Mouse (Mus musculus) small intestine, adult 2 months (tissue): ENCODE measurements around the gene Prss38. TPM values are rescaled to one million over a fixed set of nuclear protein-coding genes. Genes with fewer than 3 reads are reported as not detected.

Experiments
- H3K27ac ChIP-seq: fragments of 200-500 bp; 2 replicates; pipeline ENCODE4 v1.5.1; 2012; ENCODE audit warnings: low read depth, low read length, control low read depth, inconsistent platforms; ENCODE audit not compliant: insufficient read depth
- H3K27me3 ChIP-seq: fragments of 200-500 bp; 2 replicates; pipeline ENCODE4 v1.6.1; 2012; ENCODE audit warnings: mild to moderate bottlenecking, moderate library complexity, low read length, inconsistent platforms; ENCODE audit not compliant: control insufficient read depth, insufficient read depth
- H3K36me3 ChIP-seq: fragments of 200-500 bp; 2 replicates; pipeline ENCODE4 v1.6.1; 2012; ENCODE audit warnings: mild to moderate bottlenecking, low read length, control low read depth, inconsistent platforms; ENCODE audit not compliant: control insufficient read depth, insufficient read depth
- H3K4me1 ChIP-seq: fragments of 200-500 bp; 2 replicates; pipeline ENCODE4 v1.6.1; 2012; ENCODE audit warnings: low read length, inconsistent platforms, mixed read lengths; ENCODE audit not compliant: control insufficient read depth, insufficient read depth, insufficient read length
- H3K4me3 ChIP-seq: fragments of 200-500 bp; 2 replicates; pipeline ENCODE4 v1.5.1; 2012; ENCODE audit warnings: low read depth, mild to moderate bottlenecking, control low read depth, inconsistent platforms, low read length, moderate library complexity
- CTCF ChIP-seq: fragments of 200-500 bp; IDR thresholded peaks from 2 replicates; pipeline ENCODE4 v1.5.1; 2012; ENCODE audit warnings: low read depth, mild to moderate bottlenecking, control low read depth, inconsistent platforms, low read length, moderate library complexity, mixed read lengths; ENCODE audit not compliant: insufficient replicate concordance, insufficient read length; ENCODE audit errors: extremely low read depth
- POLR2A ChIP-seq: fragments of 200-500 bp; IDR thresholded peaks from 2 replicates; pipeline ENCODE4 v1.6.1; 2012; ENCODE audit warnings: low read depth, mild to moderate bottlenecking, control low read depth, inconsistent platforms, low read length, moderate library complexity
- WGBS: fragments of 180-500 bp; shearing (Covaris S2); methylation state at CpG from one replicate; pipeline ENCODE4 v1.1.7; 2018; 5-methylcytosine and 5-hydroxymethylcytosine counted together
- polyA plus RNA-seq: library from polyadenylated mRNA; depleted of rRNA; stranded (reverse); fragments of >200 nt; gene quantifications from 2 replicates; pipeline ENCODE4 v1.2.3, GENCODE M21; 2012; rRNA removed

Prss38 gene
- polyA plus RNA-seq = not detected in 2 replicates

- H3K4me1 ChIP-seq = no peaks in the 10 kb centered on the region
- no peak within 1 kb of the TSS for H3K27ac ChIP-seq
- TF ChIP-seq CTCF = no peak
- TF ChIP-seq POLR2A = no peak
- H3K36me3 ChIP-seq = no peaks in the 10 kb centered on the region
- H3K27me3 ChIP-seq = no peaks in the 10 kb centered on the region
- WGBS = 77% methylated on average over 16 of the region's 16 CpGs
- no peak within 1 kb of the TSS for H3K4me3 ChIP-seq
Measured at GRCm38 (mm10) chr11:59375475-59375874, at the start of gene Prss38. Prss38 (minus strand) TSS chr11:59375657.

- Histone ChIP-seq H3K4me3 (no peak overlapping the region), H3K36me3 (peaks cover 4% of the 10 kb centered on the region), H3K27ac (no peak overlapping the region), H3K27me3 (no peaks in the 10 kb centered on the region), H3K4me1 (peaks cover 4% of the 10 kb centered on the region; the same call in 1 of the 2 replicates)
- WGBS = 82% methylated on average over 5 of the region's 5 CpGs
- TF ChIP-seq CTCF (no peak), POLR2A (no peak)
Measured at GRCm38 (mm10) chr11:59423010-59423588, 47.6 kb upstream of the Prss38 start.

- WGBS = 88% methylated on average over 2 of the region's 2 CpGs
- Histone ChIP-seq H3K36me3 (peaks cover 3% of the 10 kb centered on the region; the same call in 1 of the 2 replicates), H3K27me3 (no peaks in the 10 kb centered on the region), H3K27ac (no peak overlapping the region), H3K4me3 (no peak overlapping the region), H3K4me1 (peaks cover 4% of the 10 kb centered on the region; the same call in 1 of the 2 replicates)
- no peak for TF ChIP-seq CTCF
- TF ChIP-seq POLR2A = no peak
Measured at GRCm38 (mm10) chr11:59421967-59422366, 46.5 kb upstream of the Prss38 start.

- peaks cover 3% of the 10 kb centered on the region; the same call in 1 of the 2 replicates for H3K36me3 ChIP-seq
- H3K4me3 ChIP-seq = no peak overlapping the region
- TF ChIP-seq POLR2A (no peak), CTCF (no peak)
- H3K4me1 ChIP-seq = peaks cover 4% of the 10 kb centered on the region; the same call in 1 of the 2 replicates
- no peak overlapping the region for H3K27ac ChIP-seq
- H3K27me3 ChIP-seq = no peaks in the 10 kb centered on the region
- WGBS = 72% methylated on average over 8 of the region's 8 CpGs
Measured at GRCm38 (mm10) chr11:59421436-59421835, 46.0 kb upstream of the Prss38 start.

- H3K27me3 ChIP-seq = no peaks in the 10 kb centered on the region
- TF ChIP-seq POLR2A = no peak
- TF ChIP-seq CTCF = no peak
- H3K36me3 ChIP-seq = no peaks in the 10 kb centered on the region
- H3K4me3 ChIP-seq = no peak overlapping the region
- WGBS = 74% methylated on average over 5 of the region's 5 CpGs
- peaks cover 4% of the 10 kb centered on the region; the same call in 1 of the 2 replicates for H3K4me1 ChIP-seq
- H3K27ac ChIP-seq = no peak overlapping the region
Measured at GRCm38 (mm10) chr11:59418708-59419107, 43.3 kb upstream of the Prss38 start.

GRCm38 (mm10) chr11:59412999-59413863 lies 37.8 kb upstream of the Prss38 start:
- Histone ChIP-seq H3K27me3 (no peaks in the 10 kb centered on the region), H3K27ac (no peak overlapping the region), H3K4me3 (no peak overlapping the region), H3K4me1 (no peaks in the 10 kb centered on the region), H3K36me3 (no peaks in the 10 kb centered on the region)
- TF ChIP-seq POLR2A = no peak
- no peak for TF ChIP-seq CTCF
- 90% methylated on average over 13 of the region's 13 CpGs for WGBS

GRCm38 (mm10) chr11:59412058-59412457 lies 36.6 kb upstream of the Prss38 start:
- Histone ChIP-seq H3K27ac (no peak overlapping the region), H3K36me3 (no peaks in the 10 kb centered on the region), H3K4me1 (no peaks in the 10 kb centered on the region), H3K4me3 (no peak overlapping the region), H3K27me3 (no peaks in the 10 kb centered on the region)
- TF ChIP-seq POLR2A = no peak
- TF ChIP-seq CTCF = no peak
- WGBS = 82% methylated on average over 6 of the region's 6 CpGs

GRCm38 (mm10) chr11:59410851-59411250 lies 35.4 kb upstream of the Prss38 start:
- no peak overlapping the region for H3K27ac ChIP-seq
- H3K4me3 ChIP-seq = no peak overlapping the region
- no peaks in the 10 kb centered on the region for H3K4me1 ChIP-seq
- no peaks in the 10 kb centered on the region for H3K36me3 ChIP-seq
- TF ChIP-seq POLR2A (no peak), CTCF (no peak)
- WGBS = 78% methylated on average over 2 of the region's 2 CpGs
- H3K27me3 ChIP-seq = no peaks in the 10 kb centered on the region
